ENCODE assay signal across 8 mouse cellular contexts in genomic region chr6:52208072-52208867, GRCm38 (mm10). TPM values are rescaled to one million over a fixed set of nuclear protein-coding genes. Genes with fewer than 3 reads are reported as not detected.
DNase-seq lines count a peak whose midpoint lies in the region; ATAC-seq and TF ChIP-seq lines count a peak whose summit lies in the region.

Gene Hoxa6, minus strand, starts transcription at chr6:52208722.

- no peak for TF ChIP-seq CTCF in lung, embryonic 14.5 days (IDR thresholded peaks at IDR 0.05; ENCODE audit: low read depth)
- TF ChIP-seq CTCF in kidney, adult 2 months (conservative IDR thresholded peaks at IDR 0.05; ENCODE audit: insufficient read depth, insufficient read length, low read depth, low read length), result no peak

- no peaks in the 10 kb centered on the region for H3K9me3 ChIP-seq in lung, embryonic 14.5 days (ENCODE audit: low read depth, low read length)

- H3K4me1 ChIP-seq in lung, embryonic 14.5 days (ENCODE audit: insufficient read depth), result 0 out of 2 replicates have a peak, but pooled peaks cover 3% of the 10 kb centered on the region
- H3K4me1 ChIP-seq in brown adipose tissue, adult 24 weeks (ENCODE audit: control insufficient read depth, insufficient read depth, insufficient read length, low read length), result 0 out of 2 replicates have a peak, but pooled peaks cover 3% of the 10 kb centered on the region
- H3K4me1 ChIP-seq in kidney, adult 2 months (ENCODE audit: control insufficient read depth, insufficient read depth, low read length), result peaks cover 13% of the 10 kb centered on the region

- WGBS in lung, embryonic 14.5 days, result 1% methylated on average over 47 of the region's 47 CpGs
- 6% methylated on average over 47 of the region's 47 CpGs for WGBS in kidney, adult 2 months

- TF ChIP-seq POLR2A in kidney, adult 2 months (IDR thresholded peaks at IDR 0.05; ENCODE audit: low read depth, low read length), result no peak

- peak within 1 kb of the TSS; percentile 89 for H3K27ac ChIP-seq in lung, embryonic 14.5 days (ENCODE audit: low read depth)
- peak within 1 kb of the TSS; percentile 43; the same call in 1 of the 2 replicates for H3K27ac ChIP-seq in brown adipose tissue, adult 24 weeks (replicated peaks; ENCODE audit: low read depth, low read length)
- H3K27ac ChIP-seq in kidney, adult 2 months (ENCODE audit: insufficient read depth, low read depth, low read length), result peak within 1 kb of the TSS; percentile 39

- H3K27me3 ChIP-seq in lung, embryonic 14.5 days (ENCODE audit: insufficient read depth, low read length), result peaks cover 90% of the 10 kb centered on the region
- no peaks in the 10 kb centered on the region for H3K27me3 ChIP-seq in kidney, adult 2 months (replicated peaks; ENCODE audit: control insufficient read depth, insufficient read depth, low read length)

- ATAC-seq in lung, embryonic 14.5 days (ENCODE audit: insufficient read depth), result no peak
- no peak for ATAC-seq in CD4-positive, CD25-positive, alpha-beta regulatory T cell, adult 4 months

- H3K4me3 ChIP-seq in lung, embryonic 14.5 days (ENCODE audit: low read depth, low read length), result peak within 1 kb of the TSS; percentile 90
- peak within 1 kb of the TSS; percentile 73 for H3K4me3 ChIP-seq in brown adipose tissue, adult 24 weeks (ENCODE audit: insufficient read depth, low read depth, low read length)
- H3K4me3 ChIP-seq in kidney, adult 2 months (ENCODE audit: insufficient read depth, low read depth, low read length), result peak within 1 kb of the TSS; percentile 39

- H3K36me3 ChIP-seq in lung, embryonic 14.5 days (ENCODE audit: insufficient read depth), result peaks cover 7% of the 10 kb centered on the region; the same call in 1 of the 2 replicates
- peaks cover 3% of the 10 kb centered on the region; the same call in 1 of the 2 replicates for H3K36me3 ChIP-seq in kidney, adult 2 months (ENCODE audit: control insufficient read depth, insufficient read depth, low read length)

- DNase-seq in lung, embryonic 14.5 days, result peak; percentile 88
- DNase-seq in lung, postnatal 36 days, result no peak
- peak; percentile 88 for DNase-seq in kidney, adult 2 months
- DNase-seq in lung, postnatal 4 days, result peak; percentile 65 to 79
- no peak for DNase-seq in spleen, postnatal 14 days (ENCODE audit: low spot score in 2 of 2)
- DNase-seq in spleen, postnatal 4 days (ENCODE audit: low spot score in 2 of 2), result no peak

- peak within 1 kb of the TSS; percentile 100 for H3K9ac ChIP-seq in lung, embryonic 14.5 days

- H3K4me2 ChIP-seq in lung, embryonic 14.5 days, result peak within 1 kb of the TSS; percentile 87

RNA-seq across cellular contexts. Expression of gene Hoxa6, which starts in this region (rescaled TPM):
- polyA plus RNA-seq in lung, embryonic 14.5 days (2014; fragmentation: Nextera tagmentation; extraction: Ambion mirVana), result 4.0 and 5.1 TPM in 2 replicates
- not detected in 2 replicates for polyA plus RNA-seq in brown adipose tissue, adult 24 weeks (2012; ENCODE audit: insufficient read depth, insufficient read length, missing spikeins)
- polyA plus RNA-seq in kidney, adult 2 months (2012; rRNA removed), result 2.4 and 3.4 TPM in 2 replicates
- not detected for polyA plus RNA-seq in CD4-positive, CD25-positive, alpha-beta regulatory T cell, adult 4 months (2017; shearing (Covaris generic))

Comparison
In these comparisons a context has a peak if more than half of its experiments do, and no peak if none do; other contexts are left out.
1. DNase-seq: peak in lung, embryonic 14.5 days (single experiment), kidney, adult 2 months (single experiment) and lung, postnatal 4 days (2 of 2); none in lung, postnatal 36 days (single experiment), spleen, postnatal 14 days (0 of 2) and spleen, postnatal 4 days (0 of 2).
2. H3K27ac ChIP-seq: peak in every context shown above with its lines; median percentile 89 in lung, embryonic 14.5 days; 43 in brown adipose tissue, adult 24 weeks; 39 in kidney, adult 2 months.
3. H3K4me3 ChIP-seq: peak in every context shown above with its lines; median percentile 90 in lung, embryonic 14.5 days; 73 in brown adipose tissue, adult 24 weeks; 39 in kidney, adult 2 months.